Mouse (Mus musculus): ENCODE results near the gene Pde10a.
A peak's percentile ranks its signal among the peaks of the same experiment; 100 is the strongest.

Gene Pde10a

DNA sequence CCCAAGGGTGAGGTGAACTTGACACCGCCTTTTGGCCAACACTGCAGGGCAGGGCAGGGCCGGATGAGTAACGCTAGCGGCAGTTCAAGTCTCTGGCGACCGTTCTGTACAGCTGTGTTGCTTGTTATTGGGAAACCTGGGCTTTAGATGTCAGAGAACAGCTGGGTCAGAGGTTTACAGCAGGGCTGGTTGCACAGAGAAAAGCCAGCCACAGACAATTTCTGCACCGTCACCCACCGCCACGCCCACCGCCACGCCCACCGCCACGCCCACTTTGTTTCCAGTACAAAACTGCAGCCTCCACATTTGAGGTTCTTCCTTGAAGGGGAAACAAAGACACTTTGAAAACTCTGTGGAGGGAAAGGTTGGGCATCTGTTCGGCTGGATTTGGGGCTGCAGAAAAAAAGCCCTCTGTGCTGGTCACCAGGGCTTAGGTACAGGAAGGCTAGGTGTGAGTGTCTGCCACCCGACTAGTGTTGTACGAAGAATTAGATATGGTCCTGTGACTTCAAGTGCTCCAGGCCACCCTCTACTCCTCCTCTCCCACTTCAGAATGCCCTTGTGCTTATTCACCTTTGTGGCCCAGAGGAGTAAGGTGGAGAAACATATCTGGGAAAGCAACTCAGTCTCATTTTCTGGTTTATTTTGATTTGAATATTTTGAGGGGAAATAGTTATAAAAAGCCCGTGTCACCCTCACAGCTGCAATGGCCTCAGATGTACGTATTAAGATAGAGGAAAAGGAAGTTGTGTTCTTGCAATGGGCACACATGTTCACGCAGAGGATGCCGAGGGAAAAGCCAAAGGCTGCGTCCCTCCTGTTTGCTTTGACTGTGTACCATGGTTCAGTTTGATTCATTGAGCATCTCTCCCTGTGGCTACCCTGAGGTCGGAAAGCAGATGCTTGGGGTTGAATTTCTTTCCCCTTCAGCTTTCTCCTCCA lies 331.5 kb downstream of the Pde10a start:
- DNase-seq: no peak

DNA sequence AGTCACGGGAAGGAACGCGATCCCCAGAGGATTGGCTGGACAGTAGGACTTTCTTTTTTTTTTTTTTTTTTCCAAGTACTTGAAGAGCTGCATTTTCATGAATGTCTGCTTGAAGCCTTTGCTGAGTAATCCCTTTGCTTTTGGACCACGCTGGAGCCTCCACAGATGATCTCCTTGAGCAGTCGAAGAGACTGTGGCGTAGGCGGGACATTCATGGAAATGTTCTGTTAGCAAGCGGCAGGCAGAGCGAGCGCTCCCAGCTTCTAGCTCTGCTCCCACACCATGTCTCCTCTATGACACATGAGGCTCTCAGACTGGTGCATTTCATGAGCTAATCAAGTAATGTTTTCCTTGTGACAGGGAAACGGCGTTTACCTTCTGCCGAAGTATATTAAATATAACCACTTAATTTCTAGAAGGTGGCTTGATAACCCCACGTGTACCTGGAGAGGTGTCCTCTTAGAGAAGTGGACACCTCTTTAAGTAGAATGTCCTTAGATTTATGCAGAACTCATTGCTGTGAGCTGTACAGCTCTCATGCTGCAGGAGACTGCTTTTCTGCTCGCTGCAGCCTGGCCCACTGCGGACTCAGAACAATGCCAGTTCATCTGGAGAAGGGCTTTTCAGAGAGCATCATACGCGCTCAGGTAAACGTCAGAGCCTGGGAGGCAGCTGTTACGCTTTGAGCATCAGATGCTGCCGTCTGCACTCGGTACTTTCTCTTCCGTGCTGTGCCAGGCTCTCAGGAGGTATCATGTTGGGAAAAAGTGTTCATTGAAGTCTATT lies 333.7 kb downstream of the Pde10a start:
- DNase-seq: peak; percentile 95

DNA sequence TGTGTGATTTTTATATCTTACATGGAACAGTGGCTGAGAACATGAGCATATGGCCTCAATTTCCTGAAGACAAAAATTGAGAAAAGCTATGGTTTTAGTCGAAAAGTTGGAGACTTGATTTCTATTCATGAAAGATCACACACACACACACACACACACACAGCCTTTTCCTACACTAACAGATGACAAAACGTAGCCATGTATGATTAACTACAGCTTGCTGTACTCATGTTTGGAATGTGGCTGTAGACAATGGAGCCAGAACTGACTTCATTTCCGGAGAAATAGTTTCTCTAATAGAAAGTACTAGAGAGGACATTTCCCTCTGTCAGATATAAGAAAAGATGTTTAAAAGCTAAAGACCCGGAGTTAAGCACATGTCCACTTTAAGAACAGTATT lies 334.3 kb downstream of the Pde10a start:
- DNase-seq: no peak

DNA sequence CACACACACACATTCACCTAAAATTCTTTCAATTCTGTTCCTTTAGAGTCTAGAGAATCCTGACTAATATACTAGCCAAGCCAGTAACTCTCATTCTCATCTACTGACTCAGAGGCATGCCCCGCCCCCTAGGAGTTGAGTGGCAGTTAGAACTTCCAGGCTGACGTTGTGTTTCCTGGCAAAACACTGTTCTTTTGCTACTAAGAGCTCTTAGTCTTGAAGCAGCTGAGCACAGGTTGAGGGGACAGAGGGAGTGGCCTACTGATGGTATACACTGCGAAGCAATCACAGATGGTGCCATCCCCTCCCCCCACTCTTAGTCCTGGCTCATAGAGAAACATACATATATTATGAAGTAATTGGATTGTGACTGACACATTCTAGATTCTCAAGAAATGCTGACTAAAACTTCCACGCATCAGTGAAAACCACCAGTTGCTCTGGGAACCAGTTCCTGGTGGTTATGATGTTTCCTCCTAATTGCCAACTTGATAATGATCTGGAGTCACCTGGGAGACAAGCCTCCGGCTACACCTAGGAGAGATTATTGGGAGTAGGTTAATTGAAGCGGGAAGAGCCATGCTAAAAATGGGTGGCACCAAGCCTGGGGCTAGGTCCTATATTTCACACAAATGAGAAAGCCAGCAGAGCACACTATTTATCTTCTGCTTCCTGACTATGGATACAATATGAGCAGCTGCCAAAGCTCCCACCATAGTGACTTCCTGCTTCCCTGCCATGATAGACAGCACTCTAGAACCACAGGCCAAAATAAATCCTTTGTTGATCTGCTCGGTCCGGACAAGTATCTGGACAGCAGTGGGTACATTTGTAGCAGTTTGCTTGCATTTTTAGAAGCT lies 339.7 kb downstream of the Pde10a start:
- DNase-seq: no peak

DNA sequence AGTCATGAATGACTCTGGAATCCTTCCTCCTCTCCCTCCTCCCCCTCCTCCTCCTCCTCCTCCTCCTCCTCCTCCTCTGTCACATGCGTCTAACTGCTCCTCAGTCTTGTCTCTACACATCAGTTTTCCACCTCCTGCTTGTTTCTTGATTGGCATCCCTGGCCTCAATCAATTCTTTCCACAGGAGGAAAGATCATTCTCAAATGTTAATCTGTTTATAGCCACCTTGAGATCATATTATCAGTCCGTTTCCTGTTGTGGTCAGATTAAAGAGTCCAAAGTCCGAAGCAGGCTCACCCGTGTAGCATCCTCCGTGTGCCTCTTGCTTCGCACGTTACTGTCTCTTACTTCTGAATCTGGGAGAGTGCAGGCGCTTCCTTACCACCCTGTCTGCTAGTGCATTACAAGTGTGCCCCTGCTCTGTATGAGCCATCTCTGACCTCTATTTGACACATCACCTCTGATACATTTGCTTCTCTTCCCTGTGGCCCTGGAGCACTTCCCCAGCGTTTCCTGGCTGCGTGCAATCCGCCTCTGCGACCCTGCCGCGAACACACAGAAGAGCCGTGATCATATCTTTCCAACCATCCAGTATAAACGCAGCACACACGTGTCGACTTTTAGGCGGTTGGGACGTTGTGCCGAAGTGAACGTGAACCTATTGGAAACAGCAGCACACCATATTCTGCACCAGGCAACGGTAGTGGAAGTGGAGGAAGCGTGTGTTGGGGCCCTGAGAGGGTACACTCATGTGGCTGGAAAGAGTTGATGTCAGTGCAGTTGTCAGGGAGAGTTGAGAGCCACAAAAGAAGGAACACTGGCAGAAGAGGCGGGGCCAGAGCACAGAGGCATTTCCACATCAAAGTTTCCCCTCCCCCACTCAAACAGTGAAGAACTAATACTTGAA lies 342.4 kb downstream of the Pde10a start:
- DNase-seq: no peak

DNA sequence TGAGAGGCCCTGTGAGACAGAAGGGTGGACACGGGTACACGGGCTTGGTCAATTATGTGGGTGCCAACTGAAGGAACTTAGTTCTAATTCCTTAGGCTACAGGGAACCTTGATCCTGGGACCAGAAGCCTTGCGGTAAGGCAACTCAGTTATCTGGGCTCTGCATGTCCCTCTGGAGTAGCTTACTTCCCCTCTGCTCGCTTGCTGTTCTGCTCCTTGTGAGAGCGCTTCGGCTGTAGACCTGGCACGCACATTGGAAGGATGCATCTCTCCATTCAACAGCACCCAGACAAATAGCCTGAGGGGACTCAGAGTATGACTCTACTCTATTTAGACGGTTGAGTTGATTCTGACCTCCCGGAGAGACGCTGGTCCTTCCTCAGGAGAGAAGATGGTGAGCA lies 344.1 kb downstream of the Pde10a start:
- DNase-seq: no peak

DNA sequence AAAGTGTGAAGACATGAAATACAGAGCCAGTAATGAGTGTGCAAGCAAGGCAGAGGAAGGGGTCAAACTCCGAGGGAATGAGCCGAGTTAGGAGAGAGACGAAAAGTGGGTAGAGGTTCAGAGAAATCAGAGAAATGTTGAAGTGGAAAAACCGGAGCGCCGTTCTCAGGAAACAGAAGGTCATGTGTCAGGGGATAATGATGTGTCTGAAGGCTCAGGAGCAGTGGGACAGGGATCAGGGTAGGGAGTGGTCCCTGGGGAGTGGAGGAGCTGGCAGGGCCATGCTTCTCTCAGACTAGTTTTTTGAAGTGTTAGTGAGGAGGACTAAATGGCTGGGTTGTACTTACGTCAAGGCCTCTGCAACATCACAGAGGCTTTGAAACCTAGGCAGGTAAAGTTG lies 345.7 kb downstream of the Pde10a start:
- no peak for DNase-seq

DNA sequence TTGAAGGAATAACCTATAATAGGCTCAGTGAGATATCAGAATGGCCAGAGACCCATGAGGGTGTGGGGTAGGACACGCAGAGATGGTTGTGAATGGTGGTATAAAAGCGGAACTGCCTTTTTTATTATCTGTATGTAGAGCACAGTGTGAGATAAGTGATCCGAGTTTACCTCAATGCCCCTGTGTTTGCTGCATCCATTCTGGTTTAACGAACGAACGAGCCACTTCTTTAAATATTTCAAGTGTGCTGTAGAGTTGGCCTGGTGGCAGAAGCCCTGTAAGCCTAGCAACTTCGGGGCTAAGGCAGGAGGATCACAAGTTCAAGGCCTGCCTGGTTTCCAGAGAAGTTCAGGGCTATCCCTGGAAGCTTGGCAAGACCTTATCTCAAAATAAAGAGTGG lies 346.2 kb downstream of the Pde10a start:
- no peak for DNase-seq

DNA sequence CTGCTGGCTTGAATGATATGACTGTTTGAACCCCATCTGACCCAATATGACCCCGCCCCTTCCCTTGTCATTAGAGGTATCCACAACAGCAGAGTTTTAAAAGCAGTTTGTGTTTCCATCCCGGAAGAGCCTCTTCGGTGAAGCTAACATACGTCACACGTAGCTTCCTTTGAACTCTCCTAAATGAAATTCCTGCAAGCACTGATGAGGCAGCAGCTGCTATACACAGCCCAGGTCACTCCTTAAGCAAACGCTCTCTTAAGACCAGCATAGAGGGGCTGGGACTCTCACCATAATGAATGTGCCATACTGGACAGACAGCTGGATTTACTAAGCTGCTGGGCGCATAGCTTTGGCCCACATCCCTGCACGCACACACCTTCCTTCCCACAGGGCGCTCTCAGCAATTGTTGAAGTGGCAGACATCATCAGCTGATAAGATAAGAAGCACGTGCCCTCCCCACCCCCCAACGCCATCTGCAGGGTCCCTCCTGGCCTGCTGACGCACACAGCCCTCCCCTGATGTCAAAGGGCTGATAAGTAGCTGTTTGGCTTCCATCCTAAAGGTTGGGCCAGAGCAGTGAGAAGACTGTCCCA lies 346.9 kb downstream of the Pde10a start:
- no peak for DNase-seq

DNA sequence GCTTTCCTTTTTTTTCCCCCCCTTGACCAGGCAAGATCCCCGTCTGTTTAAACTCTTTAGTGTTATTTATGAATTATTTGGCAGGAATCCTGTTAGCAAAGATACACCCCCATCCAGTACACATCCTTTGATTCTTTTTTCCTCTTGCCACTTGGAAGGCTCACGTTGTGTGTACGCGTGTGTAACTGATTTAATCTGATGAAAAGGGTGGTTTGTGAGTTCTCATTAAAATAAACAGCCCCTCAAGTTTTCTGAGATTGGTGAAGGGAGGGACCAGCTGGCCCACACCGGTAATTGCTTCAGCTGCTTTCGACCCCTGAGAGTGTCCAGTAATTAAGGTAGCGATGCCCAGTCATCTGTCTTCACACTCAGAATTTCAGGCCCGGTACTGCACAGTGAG lies 347.4 kb downstream of the Pde10a start:
- no peak for DNase-seq

DNA sequence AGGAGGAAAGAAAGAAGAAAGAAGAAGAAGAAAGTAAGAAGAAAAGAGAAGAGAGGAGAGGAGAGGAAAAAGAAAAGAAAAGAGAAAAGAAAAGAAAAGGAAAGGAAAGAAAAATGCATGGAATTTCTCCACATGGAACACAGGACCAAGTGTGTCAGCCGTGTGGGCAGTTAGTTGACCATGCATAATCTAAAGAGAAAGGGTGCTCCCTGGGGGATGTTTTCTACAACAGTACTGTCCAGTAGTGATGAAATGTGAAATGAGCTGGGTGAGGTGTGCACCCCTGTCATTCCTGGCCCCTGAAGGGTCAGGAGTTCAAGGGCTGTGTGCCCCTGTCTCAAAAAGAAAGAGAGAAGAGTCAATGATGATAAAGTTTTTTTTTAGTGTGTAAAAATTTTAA lies 352.9 kb downstream of the Pde10a start:
- DNase-seq: no peak

DNA sequence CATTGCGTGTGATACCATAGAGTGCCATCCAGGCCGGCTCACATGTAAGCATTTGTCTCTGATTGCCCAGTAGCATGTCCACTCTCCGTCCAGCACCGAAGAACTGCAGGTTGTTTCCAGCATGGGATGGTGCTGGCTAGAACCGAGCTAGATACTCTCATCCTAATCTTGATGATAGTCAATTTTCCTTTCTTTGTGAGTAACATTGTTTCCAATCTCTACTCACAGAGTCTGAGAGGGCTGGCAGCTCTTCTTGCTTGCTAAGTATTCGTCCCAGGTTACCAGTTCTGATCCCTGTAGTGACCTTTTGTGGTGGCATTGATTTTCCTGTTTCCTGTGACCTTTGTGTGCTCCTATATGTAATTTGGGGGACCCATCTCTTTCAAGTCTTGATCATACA lies 356.5 kb downstream of the Pde10a start:
- no peak for DNase-seq

DNA sequence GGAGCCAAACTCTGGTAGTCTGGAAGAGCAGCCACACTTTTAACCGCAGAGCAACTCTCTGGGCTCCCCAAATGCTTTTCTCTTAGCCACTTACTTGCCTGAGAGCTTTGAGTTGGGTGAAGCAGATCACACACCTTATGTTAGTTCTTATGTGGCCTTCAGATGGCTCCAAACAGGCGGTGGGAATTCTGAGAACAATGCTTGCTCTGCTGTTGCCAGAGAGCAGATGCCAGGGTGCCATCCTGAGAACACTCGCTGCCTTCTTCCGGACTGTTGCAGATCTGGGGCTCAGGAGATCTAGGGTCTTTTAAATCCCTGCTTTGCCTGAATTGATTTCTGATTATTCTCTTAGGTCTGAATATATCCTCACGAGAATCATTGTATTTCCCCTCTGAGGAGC lies 359.5 kb downstream of the Pde10a start:
- no peak for DNase-seq

DNA sequence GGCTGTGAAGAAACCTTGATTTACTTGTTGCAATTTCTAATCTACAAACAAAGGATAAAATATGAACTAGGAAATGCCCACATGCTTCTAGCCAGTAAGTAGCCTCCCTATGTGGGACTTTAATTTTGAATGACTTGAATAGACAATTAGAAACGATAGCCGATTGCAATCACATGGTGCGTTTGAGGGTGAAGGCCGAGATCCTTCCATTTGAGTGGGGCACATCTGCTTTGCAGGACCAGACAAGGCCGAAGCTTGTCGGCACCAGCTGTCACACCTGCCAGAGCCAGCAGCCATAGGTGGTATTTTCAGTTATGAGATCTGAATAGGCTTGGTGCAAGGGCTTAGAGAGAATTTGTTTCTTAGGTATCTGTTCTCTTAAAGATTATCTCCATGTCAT lies 360.7 kb downstream of the Pde10a start:
- no peak for DNase-seq

DNA sequence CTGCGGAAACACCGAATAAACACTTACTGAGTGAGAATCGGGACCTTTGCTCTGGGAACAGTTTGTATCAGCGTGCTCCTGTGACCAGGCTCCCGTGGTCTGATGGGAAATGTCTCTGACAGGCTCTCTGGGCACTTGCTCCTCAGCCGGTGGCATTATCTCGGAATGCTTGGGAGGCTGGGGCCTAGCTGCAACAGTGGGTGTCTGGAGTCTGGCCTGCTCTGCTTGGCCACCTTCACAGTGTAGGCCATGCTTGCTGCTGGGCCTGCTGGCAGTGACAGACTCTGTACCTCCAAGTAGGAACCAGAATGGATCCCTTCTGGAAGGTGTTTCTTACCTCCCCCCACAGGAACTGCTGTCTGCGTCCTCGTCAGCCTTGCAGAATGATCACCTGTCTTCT lies 362.9 kb downstream of the Pde10a start:
- no peak for DNase-seq

DNA sequence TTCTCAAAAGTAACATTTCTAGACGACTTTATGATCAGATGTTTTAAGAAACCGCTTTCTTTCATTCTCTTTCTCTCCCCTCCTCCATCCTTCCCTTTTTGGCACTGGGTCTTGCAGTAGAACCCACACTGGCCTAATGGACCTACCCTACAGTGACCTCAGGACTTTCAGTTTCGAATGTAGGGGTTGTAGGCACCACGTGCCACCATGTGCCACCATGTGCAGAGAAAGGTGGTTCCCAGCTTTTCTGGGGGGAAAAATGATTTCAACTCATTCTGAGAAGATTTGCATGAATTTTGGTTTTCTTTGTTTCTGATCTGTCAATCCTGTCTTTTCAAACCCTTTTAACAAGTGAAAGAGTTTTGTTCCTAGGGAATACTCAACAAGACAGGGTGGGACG lies 363.5 kb downstream of the Pde10a start:
- DNase-seq: no peak

DNA sequence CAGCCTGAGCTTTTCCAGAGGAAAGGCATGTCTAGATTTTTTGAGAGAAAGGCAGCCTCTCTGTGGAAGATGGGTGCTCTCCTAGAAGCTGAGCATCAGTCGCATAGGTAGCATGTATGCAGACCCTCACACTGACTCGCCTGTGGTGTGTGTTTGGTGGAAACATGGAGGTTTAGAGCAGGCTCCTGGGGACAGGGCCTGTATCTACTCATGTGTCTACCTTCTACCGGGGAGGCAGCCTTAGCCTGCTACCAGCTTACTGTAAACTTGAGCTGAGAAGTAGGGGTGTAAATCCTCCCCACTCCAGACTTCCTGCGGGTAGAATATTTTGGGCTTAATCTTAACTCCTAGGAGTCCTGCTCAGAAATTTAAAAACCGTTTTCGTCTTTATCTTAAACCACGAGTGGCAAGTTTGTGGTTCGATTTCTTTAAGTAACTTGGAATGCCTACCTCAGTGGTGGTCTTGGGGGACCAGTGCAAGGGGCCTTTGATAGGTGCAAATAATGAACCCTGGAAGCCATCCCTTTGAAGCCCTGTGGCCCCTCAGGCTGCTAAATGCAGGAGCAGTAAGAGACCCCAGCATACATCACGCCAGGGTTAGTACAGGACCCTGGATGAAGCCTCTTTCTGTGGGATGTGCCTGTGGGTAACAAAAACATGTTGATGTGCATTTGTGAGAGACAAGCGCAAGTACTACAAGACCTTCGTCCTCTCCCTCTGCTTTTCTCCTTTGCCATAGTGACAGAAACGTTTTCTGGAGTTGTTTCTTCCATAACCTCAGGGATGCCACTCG lies 367.2 kb downstream of the Pde10a start:
- no peak for DNase-seq

DNA sequence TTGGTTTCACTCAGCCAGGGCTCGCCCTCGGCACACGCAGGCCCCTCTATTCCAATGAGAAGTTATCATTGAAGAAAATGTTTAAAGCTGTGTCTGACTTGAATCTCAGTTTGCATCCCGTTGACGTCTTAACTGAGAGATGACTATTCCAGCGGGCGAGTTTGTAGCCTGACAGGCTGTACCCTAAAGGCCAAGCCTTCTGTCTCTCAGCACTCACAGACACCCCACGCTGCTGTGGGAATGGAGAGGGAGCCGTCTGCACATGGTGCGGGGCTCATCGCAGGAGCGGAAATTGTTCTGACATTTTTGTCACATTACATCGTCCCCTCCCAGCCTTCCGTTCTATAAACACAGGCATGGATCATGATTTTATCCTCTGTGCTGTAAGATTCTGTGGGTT lies 370.8 kb downstream of the Pde10a start:
- DNase-seq: no peak

DNA sequence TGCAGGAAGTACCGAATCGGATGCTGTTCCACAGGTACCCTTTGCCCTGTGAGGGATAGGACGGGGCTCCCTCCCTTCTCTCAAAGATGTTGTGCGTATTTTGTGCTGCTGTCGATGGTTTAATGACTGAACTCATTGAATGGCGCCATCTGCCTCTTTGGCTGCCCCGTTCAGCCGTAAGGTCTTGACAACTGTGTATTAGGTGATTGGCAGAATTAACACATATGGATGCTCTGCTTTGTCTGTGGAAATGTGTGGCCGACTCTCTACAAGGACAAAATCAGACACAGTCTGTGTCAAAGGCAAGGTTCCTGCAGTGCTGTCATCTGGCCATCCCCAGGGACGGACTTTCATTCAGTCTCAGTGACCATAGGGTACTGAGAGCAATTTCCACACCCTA lies 372.6 kb downstream of the Pde10a start:
- DNase-seq: no peak

DNA sequence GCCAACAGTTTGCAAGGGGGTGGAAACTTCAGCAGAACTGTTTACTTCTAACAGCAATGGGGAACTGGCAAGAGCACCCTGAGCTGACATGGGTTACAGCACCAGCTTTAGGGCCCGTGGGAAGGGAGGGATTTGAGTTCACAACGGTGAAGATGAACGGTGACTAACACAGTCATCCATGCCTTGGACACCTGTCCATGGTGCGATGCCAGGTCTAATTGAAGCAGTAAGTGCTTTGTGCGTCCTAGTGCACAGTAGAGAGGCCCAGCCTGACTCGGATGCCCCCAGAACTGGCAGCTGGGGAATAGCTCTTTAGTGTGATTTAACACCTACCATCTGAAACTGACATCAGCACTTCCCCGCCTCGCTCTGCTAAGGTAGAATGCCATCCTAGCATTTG lies 373.0 kb downstream of the Pde10a start:
- no peak for DNase-seq

DNA sequence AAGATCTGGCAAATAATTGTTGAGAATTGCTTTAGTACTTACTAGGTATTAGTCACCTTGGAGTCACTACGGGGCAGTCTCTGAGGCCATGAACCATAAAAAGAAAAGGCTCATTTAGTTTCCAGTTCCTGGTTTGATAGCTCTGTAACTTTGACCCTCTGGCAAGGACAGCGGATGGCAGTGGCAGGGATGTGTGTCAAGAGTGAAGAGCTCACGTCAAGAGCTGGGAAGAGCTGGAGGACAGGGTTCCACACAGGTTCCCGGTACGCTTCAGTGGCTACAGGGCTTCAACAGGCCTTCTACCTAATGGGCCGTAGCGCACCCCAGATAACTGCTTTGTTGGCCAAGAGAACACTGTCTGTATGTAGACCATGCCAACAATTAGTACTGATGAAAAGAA lies 374.0 kb downstream of the Pde10a start:
- DNase-seq: no peak
